Mouse (Mus musculus) gastrocnemius, adult 18-20 months (tissue): ENCODE results near the gene Spata3. TPM values are rescaled to one million over a fixed set of nuclear protein-coding genes. Genes with fewer than 3 reads are reported as not detected.

Experiments
- DNase-seq: peaks from one replicate; pipeline ENCODE4 v3.0.0; 2021; ENCODE audit warnings: low spot score
- total RNA-seq, 2 experiments: library from RNA; stranded (reverse); gene quantifications; 2 replicates each; pipeline ENCODE4 v1.2.3; 2021

Spata3 gene
- total RNA-seq, 2 experiments from 2014 or later, result not detected

- no peak for DNase-seq
Observed at GRCm38 (mm10) chr1:86032273-86032987, 15.8 kb downstream of the Spata3 start.

GRCm38 (mm10) chr1:86038191-86038951 is 21.8 kb downstream of the Spata3 start:
- DNase-seq, result peak; percentile 43

- no peak for DNase-seq
Observed at GRCm38 (mm10) chr1:86040131-86040530, 23.5 kb downstream of the Spata3 start.

- DNase-seq, result no peak
Observed at GRCm38 (mm10) chr1:86040817-86041216, 24.2 kb downstream of the Spata3 start.

- DNase-seq, result no peak
Observed at GRCm38 (mm10) chr1:86045056-86045455, 28.4 kb downstream of the Spata3 start.

GRCm38 (mm10) chr1:86045848-86046805 is 29.5 kb downstream of the Spata3 start, which contains the start of gene 2810459M11Rik:
TSS of gene 2810459M11Rik (plus strand) at chr1:86045863.
- peak; percentile 9 for DNase-seq

- no peak for DNase-seq
Observed at GRCm38 (mm10) chr1:86046833-86047563, 30.4 kb downstream of the Spata3 start.

GRCm38 (mm10) chr1:86048231-86048630 is 31.6 kb downstream of the Spata3 start:
- DNase-seq, result no peak

GRCm38 (mm10) chr1:86048744-86049143 is 32.1 kb downstream of the Spata3 start:
- no peak for DNase-seq

- peak; percentile 75 for DNase-seq
Observed at GRCm38 (mm10) chr1:86053198-86053921, 36.7 kb downstream of the Spata3 start.

GRCm38 (mm10) chr1:86054943-86055342 is 38.3 kb downstream of the Spata3 start:
- DNase-seq, result no peak

GRCm38 (mm10) chr1:86056284-86056683 is 39.7 kb downstream of the Spata3 start:
- no peak for DNase-seq

GRCm38 (mm10) chr1:86058856-86059769 is 42.5 kb downstream of the Spata3 start:
- DNase-seq, result peak; percentile 95

GRCm38 (mm10) chr1:86062523-86062922 is 45.9 kb downstream of the Spata3 start:
- DNase-seq, result no peak

- peak; percentile 91 for DNase-seq
Observed at GRCm38 (mm10) chr1:86064271-86064991, 47.8 kb downstream of the Spata3 start, which contains the start of gene Psmd1. TSS of gene Psmd1 (plus strand) at chr1:86064387.

GRCm38 (mm10) chr1:86076565-86076964 is 59.9 kb downstream of the Spata3 start:
- DNase-seq, result no peak
